Mouse (Mus musculus): ENCODE data around the gene Gm21973. TPM values are rescaled to one million over a fixed set of nuclear protein-coding genes. Genes with fewer than 3 reads are reported as not detected.

The Gm21973 gene
- polyA plus RNA-seq, 1 experiment from 2014 or later: not detected

DNA sequence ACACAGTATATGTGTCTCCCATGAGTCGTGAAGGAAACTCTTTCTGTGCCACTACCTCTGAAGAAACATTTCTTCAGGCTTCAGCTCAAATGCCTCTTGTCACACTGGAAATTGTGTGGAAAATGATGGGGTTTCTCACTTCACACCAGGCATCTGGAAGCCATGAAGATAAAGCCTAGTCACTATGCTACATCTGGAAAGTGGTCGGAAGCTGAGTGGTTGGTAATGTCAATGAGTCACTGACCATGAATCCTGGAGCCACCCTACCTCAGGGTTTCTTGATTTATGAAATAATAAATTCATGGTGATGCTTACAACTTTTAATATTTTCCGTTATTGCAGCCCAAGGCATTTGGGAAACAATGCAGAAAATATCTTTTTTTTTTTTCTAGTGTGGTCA, 84.7 kb downstream of the Gm21973 start:
- Histone ChIP-seq H3K36me3 (no peaks in the 10 kb centered on the region), H3K9me3 (no peaks in the 10 kb centered on the region), H3K4me1 (no peaks in the 10 kb centered on the region), H3K9ac (no peak overlapping the region), H3K4me2 (no peak overlapping the region), H3K4me3 (no peak overlapping the region), H3K27me3 (replicated peaks) (no peaks in the 10 kb centered on the region), H3K27ac (replicated peaks) (no peak overlapping the region)
- no peak for ATAC-seq (ENCODE audit: extremely low read depth, insufficient number of reproducible peaks, low FRiP score, low TSS enrichment)
- 61% methylated on average over 3 of the region's 3 CpGs for WGBS

DNA sequence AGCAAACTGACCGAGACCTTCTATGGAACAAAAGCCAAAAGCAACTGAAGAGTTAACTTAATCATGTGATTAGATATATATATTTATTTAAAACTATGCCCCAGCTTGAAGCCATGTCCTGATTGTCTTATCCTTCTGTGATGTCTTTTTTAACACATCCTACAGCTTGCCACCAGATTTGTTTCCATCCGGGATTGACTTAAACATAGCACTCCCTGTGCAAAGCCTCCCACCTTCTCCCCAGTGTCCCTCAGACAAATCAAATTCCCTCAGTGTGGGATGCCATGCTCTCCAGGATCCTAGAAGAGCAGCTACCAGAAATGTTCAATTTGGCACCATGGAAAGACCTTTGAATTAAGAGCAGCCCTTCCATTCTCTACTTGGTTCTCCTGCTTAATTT, 85.7 kb downstream of the Gm21973 start:
- Histone ChIP-seq H3K36me3 (no peaks in the 10 kb centered on the region), H3K4me1 (no peaks in the 10 kb centered on the region), H3K9me3 (no peaks in the 10 kb centered on the region), H3K27ac (replicated peaks) (no peak overlapping the region), H3K27me3 (replicated peaks) (no peaks in the 10 kb centered on the region), H3K4me2 (no peak overlapping the region), H3K9ac (no peak overlapping the region), H3K4me3 (no peak overlapping the region)
- ATAC-seq (ENCODE audit: extremely low read depth, insufficient number of reproducible peaks, low FRiP score, low TSS enrichment): no peak
- 79% methylated on average over 2 of the region's 2 CpGs for WGBS

- H3K36me3 ChIP-seq: no peaks in the 10 kb centered on the region
- H3K4me1 ChIP-seq: no peaks in the 10 kb centered on the region
- H3K9ac ChIP-seq: no peak overlapping the region
- no peak for ATAC-seq (ENCODE audit: extremely low read depth, insufficient number of reproducible peaks, low FRiP score, low TSS enrichment)
- no peaks in the 10 kb centered on the region for H3K27me3 ChIP-seq (replicated peaks)
- H3K27ac ChIP-seq (replicated peaks): no peak overlapping the region
- no peak overlapping the region for H3K4me2 ChIP-seq
- H3K4me3 ChIP-seq: no peak overlapping the region
- H3K9me3 ChIP-seq: no peaks in the 10 kb centered on the region
- WGBS: 83% methylated on average over 6 of the region's 6 CpGs
Measured at GRCm38 (mm10) chr15:10413656-10414055, 88.5 kb downstream of the Gm21973 start.

DNA sequence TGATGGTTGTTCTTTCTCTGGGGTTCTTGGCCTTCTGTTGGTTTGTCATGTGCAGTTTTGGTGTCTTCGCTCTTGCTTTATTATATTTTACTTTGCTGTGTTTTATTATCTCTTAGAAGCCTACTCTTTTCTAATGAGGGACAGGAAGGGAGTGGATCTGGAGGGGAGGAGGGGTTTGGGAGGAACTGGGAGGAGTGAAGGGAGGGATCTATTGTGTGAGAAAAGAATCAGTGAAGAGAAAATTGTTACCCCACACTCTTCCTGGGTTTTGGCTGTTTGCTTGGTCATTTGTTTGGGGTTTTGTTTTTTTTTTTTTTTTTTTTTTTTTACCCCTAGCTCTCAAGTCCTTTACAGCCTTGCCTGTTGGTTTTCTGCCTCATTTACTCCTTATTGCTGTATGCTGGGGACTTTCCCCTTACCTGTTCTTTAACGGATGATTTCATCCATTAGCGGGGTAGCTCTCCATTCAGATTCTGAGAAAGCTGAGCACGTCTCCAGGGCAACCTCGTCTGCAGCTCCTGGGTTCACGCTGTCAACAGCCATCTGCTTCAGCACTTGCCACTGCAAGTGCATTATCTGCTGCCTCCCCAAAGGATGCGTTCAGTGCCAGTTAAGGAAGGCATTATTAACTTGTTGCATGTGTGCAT, 96.1 kb downstream of the Gm21973 start:
- 24% methylated on average over 7 of the region's 7 CpGs for WGBS

GRCm38 (mm10) chr15:10421785-10422144, 96.6 kb downstream of the Gm21973 start:
- H3K4me1 ChIP-seq: no peaks in the 10 kb centered on the region
- H3K36me3 ChIP-seq: no peaks in the 10 kb centered on the region
- H3K4me3 ChIP-seq: no peak overlapping the region
- no peak for ATAC-seq (ENCODE audit: extremely low read depth, insufficient number of reproducible peaks, low FRiP score, low TSS enrichment)
- H3K9me3 ChIP-seq: no peaks in the 10 kb centered on the region
- no peak overlapping the region for H3K27ac ChIP-seq (replicated peaks)
- H3K4me2 ChIP-seq: no peak overlapping the region
- no peak overlapping the region for H3K9ac ChIP-seq
- WGBS: 73% methylated on average over 1 of the region's 1 CpGs
- H3K27me3 ChIP-seq (replicated peaks): no peaks in the 10 kb centered on the region

More for the DNA sequence above, 96.1 kb downstream of the Gm21973 start:
- Histone ChIP-seq H3K4me1 (no peaks in the 10 kb centered on the region), H3K4me3 (no peak overlapping the region), H3K4me2 (no peak overlapping the region), H3K9ac (no peak overlapping the region), H3K27me3 (replicated peaks) (no peaks in the 10 kb centered on the region), H3K27ac (replicated peaks) (no peak overlapping the region), H3K9me3 (no peaks in the 10 kb centered on the region), H3K36me3 (no peaks in the 10 kb centered on the region)
- no peak for ATAC-seq (ENCODE audit: extremely low read depth, insufficient number of reproducible peaks, low FRiP score, low TSS enrichment)

Other genes with a start within 250 kb of the Gm21973 start
- 1.2 and 1.5 TPM in 2 replicates for gene Prlr, start 148.1 kb upstream of the Gm21973 start, polyA plus RNA-seq (2015; fragmentation: Nextera tagmentation; extraction: Ambion mirVana)
- 0.32 TPM in 1 of 2 replicates, not detected in the other for gene Agxt2, start 33.2 kb downstream of the Gm21973 start, polyA plus RNA-seq (2015; fragmentation: Nextera tagmentation; extraction: Ambion mirVana)
- gene Dnajc21, start 145.1 kb downstream of the Gm21973 start, polyA plus RNA-seq (2015; fragmentation: Nextera tagmentation; extraction: Ambion mirVana): 5.8 and 7.1 TPM in 2 replicates
- gene Brix1, start 160.6 kb downstream of the Gm21973 start, polyA plus RNA-seq (2015; fragmentation: Nextera tagmentation; extraction: Ambion mirVana): 60.4 and 63.2 TPM in 2 replicates
- 18.9 and 23.1 TPM in 2 replicates for gene Rad1, start 160.6 kb downstream of the Gm21973 start, polyA plus RNA-seq (2015; fragmentation: Nextera tagmentation; extraction: Ambion mirVana)
- gene Ttc23l, start 233.3 kb downstream of the Gm21973 start, polyA plus RNA-seq (2015; fragmentation: Nextera tagmentation; extraction: Ambion mirVana): not detected in 2 replicates